Mouse (Mus musculus): ENCODE data around the gene Trpc4ap.

- TF ChIP-seq CTCF (IDR thresholded peaks at IDR 0.05; ENCODE audit: control insufficient read depth, insufficient read depth, low read length): no peak
- TF ChIP-seq POLR2A (IDR thresholded peaks at IDR 0.05; ENCODE audit: borderline replicate concordance, control insufficient read depth, low read depth, low read length): no peak
Measured at GRCm38 (mm10) chr2:155628519-155628918, 63.7 kb downstream of the Trpc4ap start.
